Mouse (Mus musculus): ENCODE data around the gene Sp9. TPM values are rescaled to one million over a fixed set of nuclear protein-coding genes. Genes with fewer than 3 reads are reported as not detected.
A peak's percentile ranks its signal among the peaks of the same experiment; 100 is the strongest.

Gene Sp9
- polyA plus RNA-seq, 1 experiment from 2014 or later, result not detected

- peak overlapping the region; percentile 35 for H3K4me2 ChIP-seq (replicated peaks; ENCODE audit: low read depth, low read length)
- H3K27ac ChIP-seq (ENCODE audit: low read length), result no peak overlapping the region
- WGBS, result 2% methylated on average over 53 of the region's 55 CpGs
- H3K4me1 ChIP-seq (ENCODE audit: control insufficient read depth, insufficient read depth, low read length), result peaks cover 19% of the 10 kb centered on the region; the same call in 1 of the 2 replicates
- H3K36me3 ChIP-seq (ENCODE audit: control insufficient read depth, insufficient read depth, low read length), result no peaks in the 10 kb centered on the region
- H3K4me3 ChIP-seq (ENCODE audit: low read depth, low read length), result peak overlapping the region; percentile 26
- no peaks in the 10 kb centered on the region for H3K9me3 ChIP-seq (ENCODE audit: control insufficient read depth, low read depth, low read length)
- no peak for ATAC-seq (ENCODE audit: insufficient number of reproducible peaks, insufficient read depth, low FRiP score, low read depth)
- H3K27me3 ChIP-seq (ENCODE audit: control insufficient read depth, insufficient read depth, low read length), result peaks cover 41% of the 10 kb centered on the region
- no peak overlapping the region for H3K9ac ChIP-seq (replicated peaks; ENCODE audit: low read depth, low read length)
Measured at GRCm38 (mm10) chr2:73272351-73273248, 875 bp downstream of the Sp9 start.

GRCm38 (mm10) chr2:73273249-73274118 lies 1.8 kb downstream of the Sp9 start:
- Histone ChIP-seq H3K27ac (ENCODE audit: low read length) (no peak overlapping the region), H3K4me3 (ENCODE audit: low read depth, low read length) (peak overlapping the region; percentile 26), H3K4me2 (replicated peaks; ENCODE audit: low read depth, low read length) (peak overlapping the region; percentile 35), H3K9ac (replicated peaks; ENCODE audit: low read depth, low read length) (no peak overlapping the region), H3K4me1 (ENCODE audit: control insufficient read depth, insufficient read depth, low read length) (peaks cover 19% of the 10 kb centered on the region; the same call in 1 of the 2 replicates), H3K36me3 (ENCODE audit: control insufficient read depth, insufficient read depth, low read length) (no peaks in the 10 kb centered on the region), H3K27me3 (ENCODE audit: control insufficient read depth, insufficient read depth, low read length) (peaks cover 43% of the 10 kb centered on the region), H3K9me3 (ENCODE audit: control insufficient read depth, low read depth, low read length) (no peaks in the 10 kb centered on the region)
- ATAC-seq (ENCODE audit: insufficient number of reproducible peaks, insufficient read depth, low FRiP score, low read depth), result peak; percentile 57; the same call in 1 of the 2 replicates
- WGBS, result under 1% methylated on average over 109 of the region's 110 CpGs

GRCm38 (mm10) chr2:73274119-73274920 lies 2.6 kb downstream of the Sp9 start:
- peak overlapping the region; percentile 26 for H3K4me3 ChIP-seq (ENCODE audit: low read depth, low read length)
- no peaks in the 10 kb centered on the region for H3K36me3 ChIP-seq (ENCODE audit: control insufficient read depth, insufficient read depth, low read length)
- H3K9ac ChIP-seq (replicated peaks; ENCODE audit: low read depth, low read length), result no peak overlapping the region
- H3K4me2 ChIP-seq (replicated peaks; ENCODE audit: low read depth, low read length), result peak overlapping the region; percentile 35
- peaks cover 19% of the 10 kb centered on the region; the same call in 1 of the 2 replicates for H3K4me1 ChIP-seq (ENCODE audit: control insufficient read depth, insufficient read depth, low read length)
- no peak overlapping the region for H3K27ac ChIP-seq (ENCODE audit: low read length)
- WGBS, result under 1% methylated on average over 88 of the region's 88 CpGs
- no peaks in the 10 kb centered on the region for H3K9me3 ChIP-seq (ENCODE audit: control insufficient read depth, low read depth, low read length)
- ATAC-seq (ENCODE audit: insufficient number of reproducible peaks, insufficient read depth, low FRiP score, low read depth), result no peak
- H3K27me3 ChIP-seq (ENCODE audit: control insufficient read depth, insufficient read depth, low read length), result peaks cover 48% of the 10 kb centered on the region

GRCm38 (mm10) chr2:73275261-73276040 lies 3.7 kb downstream of the Sp9 start:
- Histone ChIP-seq H3K4me2 (replicated peaks; ENCODE audit: low read depth, low read length) (no peak overlapping the region), H3K4me1 (ENCODE audit: control insufficient read depth, insufficient read depth, low read length) (peaks cover 20% of the 10 kb centered on the region; the same call in 1 of the 2 replicates), H3K4me3 (ENCODE audit: low read depth, low read length) (no peak overlapping the region), H3K27ac (ENCODE audit: low read length) (no peak overlapping the region), H3K9ac (replicated peaks; ENCODE audit: low read depth, low read length) (no peak overlapping the region), H3K36me3 (ENCODE audit: control insufficient read depth, insufficient read depth, low read length) (no peaks in the 10 kb centered on the region), H3K27me3 (ENCODE audit: control insufficient read depth, insufficient read depth, low read length) (peaks cover 41% of the 10 kb centered on the region), H3K9me3 (ENCODE audit: control insufficient read depth, low read depth, low read length) (no peaks in the 10 kb centered on the region)
- ATAC-seq (ENCODE audit: insufficient number of reproducible peaks, insufficient read depth, low FRiP score, low read depth), result no peak
- 8% methylated on average over 8 of the region's 8 CpGs for WGBS

- H3K9me3 ChIP-seq (ENCODE audit: control insufficient read depth, low read depth, low read length), result no peaks in the 10 kb centered on the region
- H3K4me1 ChIP-seq (ENCODE audit: control insufficient read depth, insufficient read depth, low read length), result peaks cover 21% of the 10 kb centered on the region; the same call in 1 of the 2 replicates
- peaks cover 40% of the 10 kb centered on the region for H3K27me3 ChIP-seq (ENCODE audit: control insufficient read depth, insufficient read depth, low read length)
- H3K36me3 ChIP-seq (ENCODE audit: control insufficient read depth, insufficient read depth, low read length), result no peaks in the 10 kb centered on the region
- H3K4me3 ChIP-seq (ENCODE audit: low read depth, low read length), result no peak overlapping the region
- no peak overlapping the region for H3K9ac ChIP-seq (replicated peaks; ENCODE audit: low read depth, low read length)
- H3K27ac ChIP-seq (ENCODE audit: low read length), result no peak overlapping the region
- H3K4me2 ChIP-seq (replicated peaks; ENCODE audit: low read depth, low read length), result no peak overlapping the region
- WGBS, result 2% methylated on average over 6 of the region's 6 CpGs
- ATAC-seq (ENCODE audit: insufficient number of reproducible peaks, insufficient read depth, low FRiP score, low read depth), result no peak
Measured at GRCm38 (mm10) chr2:73276141-73276571, 4.4 kb downstream of the Sp9 start.

- Histone ChIP-seq H3K4me3 (ENCODE audit: low read depth, low read length) (no peak overlapping the region), H3K27ac (ENCODE audit: low read length) (no peak overlapping the region), H3K27me3 (ENCODE audit: control insufficient read depth, insufficient read depth, low read length) (peaks cover 43% of the 10 kb centered on the region), H3K4me2 (replicated peaks; ENCODE audit: low read depth, low read length) (no peak overlapping the region), H3K4me1 (ENCODE audit: control insufficient read depth, insufficient read depth, low read length) (peaks cover 17% of the 10 kb centered on the region; the same call in 1 of the 2 replicates), H3K36me3 (ENCODE audit: control insufficient read depth, insufficient read depth, low read length) (no peaks in the 10 kb centered on the region), H3K9me3 (ENCODE audit: control insufficient read depth, low read depth, low read length) (no peaks in the 10 kb centered on the region), H3K9ac (replicated peaks; ENCODE audit: low read depth, low read length) (no peak overlapping the region)
- WGBS, result under 1% methylated on average over 38 of the region's 38 CpGs
- ATAC-seq (ENCODE audit: insufficient number of reproducible peaks, insufficient read depth, low FRiP score, low read depth), result no peak
Measured at GRCm38 (mm10) chr2:73277021-73277708, 5.4 kb downstream of the Sp9 start.

- no peaks in the 10 kb centered on the region for H3K36me3 ChIP-seq (ENCODE audit: control insufficient read depth, insufficient read depth, low read length)
- H3K27me3 ChIP-seq (ENCODE audit: control insufficient read depth, insufficient read depth, low read length), result peaks cover 44% of the 10 kb centered on the region
- no peak overlapping the region for H3K27ac ChIP-seq (ENCODE audit: low read length)
- H3K4me2 ChIP-seq (replicated peaks; ENCODE audit: low read depth, low read length), result no peak overlapping the region
- H3K9me3 ChIP-seq (ENCODE audit: control insufficient read depth, low read depth, low read length), result no peaks in the 10 kb centered on the region
- WGBS, result 3% methylated on average over 18 of the region's 18 CpGs
- ATAC-seq (ENCODE audit: insufficient number of reproducible peaks, insufficient read depth, low FRiP score, low read depth), result no peak
- H3K9ac ChIP-seq (replicated peaks; ENCODE audit: low read depth, low read length), result no peak overlapping the region
- no peak overlapping the region for H3K4me3 ChIP-seq (ENCODE audit: low read depth, low read length)
- H3K4me1 ChIP-seq (ENCODE audit: control insufficient read depth, insufficient read depth, low read length), result peaks cover 16% of the 10 kb centered on the region; the same call in 1 of the 2 replicates
Measured at GRCm38 (mm10) chr2:73277709-73278075, 6.0 kb downstream of the Sp9 start.
